Mouse (Mus musculus) skeletal muscle tissue, adult 2 months (tissue): ENCODE data around the gene Nat8l.
"Not testable (repeated sequence)": the region's sequence is repeated elsewhere in the genome, so short reads cannot be mapped to it uniquely, and the experiment has no call there.

ENCODE experiments used
- DNase-seq: peaks from one replicate; pipeline ENCODE4 v3.0.0-alpha.2; 2012; ENCODE audit warnings: low read depth, low spot score

Gene Nat8l

GRCm38 (mm10) chr5:33995843-33996693 lies at the start of gene Nat8l:
TSS of gene Nat8l (plus strand) at chr5:33995984.
- no peak for DNase-seq

GRCm38 (mm10) chr5:33947035-33947434 lies 48.7 kb upstream of the Nat8l start:
- not testable (repeated sequence) for DNase-seq

DNA sequence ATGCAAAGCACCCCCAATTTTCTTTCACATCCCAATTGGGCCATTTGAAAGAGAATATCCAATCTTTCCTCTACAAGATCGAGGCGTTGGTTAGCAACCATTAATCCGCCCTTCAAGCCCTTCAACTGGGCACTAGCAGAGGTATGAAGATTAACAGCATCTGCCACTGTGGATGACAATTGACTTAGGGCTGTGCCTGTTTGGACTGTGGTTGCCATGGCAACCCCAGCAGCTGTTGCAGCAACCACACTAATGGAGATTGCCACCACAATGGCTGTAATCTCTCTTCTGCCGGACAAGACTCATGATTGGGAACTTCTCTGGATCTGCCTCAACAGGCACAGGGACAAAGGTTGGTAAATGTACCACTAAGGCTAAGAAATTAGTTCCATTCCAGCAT lies 47.5 kb upstream of the Nat8l start:
- DNase-seq = no peak

DNA sequence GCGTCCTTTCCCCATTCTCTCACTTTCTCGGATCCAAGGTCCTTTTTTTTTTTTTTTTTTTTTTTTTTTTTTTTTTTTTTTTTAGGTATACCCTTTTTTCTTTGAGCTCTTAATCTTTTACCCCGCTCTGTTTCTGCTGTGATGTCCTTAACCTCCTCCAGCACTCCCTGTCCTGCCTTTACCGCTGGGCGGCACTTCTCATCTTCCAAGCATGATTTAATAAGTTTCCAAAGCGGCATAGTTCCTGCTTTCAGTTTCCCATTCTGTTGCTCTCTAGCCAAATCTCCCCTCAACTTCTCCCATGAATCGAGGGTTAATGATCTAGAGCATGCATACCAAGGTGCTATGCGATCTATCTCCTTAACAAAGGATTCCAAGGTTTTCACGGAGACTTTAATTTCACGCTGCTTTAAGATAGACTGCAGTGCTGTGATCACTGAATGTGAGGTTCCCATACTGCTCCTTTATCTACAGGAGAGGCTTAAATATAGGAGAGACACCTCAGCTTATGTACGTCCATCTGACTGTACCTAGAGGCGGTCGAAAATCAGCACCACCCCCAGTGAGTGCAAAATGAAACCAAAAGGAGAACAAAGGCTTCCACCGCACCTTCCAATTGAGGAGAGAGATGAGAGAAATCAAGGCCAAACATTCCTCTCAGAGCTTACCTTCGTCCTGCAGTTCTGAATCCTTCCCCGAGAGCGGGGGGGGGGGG lies 42.2 kb upstream of the Nat8l start:
- no peak for DNase-seq

GRCm38 (mm10) chr5:33954354-33954753 lies 41.4 kb upstream of the Nat8l start:
- peak; percentile 42 for DNase-seq

DNA sequence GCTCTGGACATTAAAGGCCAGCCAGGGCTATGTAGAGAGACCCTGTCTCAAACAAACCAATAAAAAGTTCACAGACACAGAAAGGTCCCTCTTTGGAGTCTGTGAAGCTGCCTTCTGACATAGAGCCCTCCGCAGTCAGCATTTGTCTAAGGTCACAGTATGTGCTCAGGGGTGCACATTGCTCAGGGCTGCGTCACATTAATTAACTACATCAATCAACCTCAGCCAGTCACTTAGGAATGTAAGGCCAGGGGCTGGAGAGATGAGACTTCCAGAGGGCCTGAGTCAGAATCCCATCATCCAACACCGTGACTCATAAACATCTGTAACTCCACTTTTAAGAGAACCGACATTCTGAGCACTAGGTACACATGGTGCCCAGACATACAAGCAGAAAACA lies 39.9 kb upstream of the Nat8l start:
- DNase-seq = no peak

DNA sequence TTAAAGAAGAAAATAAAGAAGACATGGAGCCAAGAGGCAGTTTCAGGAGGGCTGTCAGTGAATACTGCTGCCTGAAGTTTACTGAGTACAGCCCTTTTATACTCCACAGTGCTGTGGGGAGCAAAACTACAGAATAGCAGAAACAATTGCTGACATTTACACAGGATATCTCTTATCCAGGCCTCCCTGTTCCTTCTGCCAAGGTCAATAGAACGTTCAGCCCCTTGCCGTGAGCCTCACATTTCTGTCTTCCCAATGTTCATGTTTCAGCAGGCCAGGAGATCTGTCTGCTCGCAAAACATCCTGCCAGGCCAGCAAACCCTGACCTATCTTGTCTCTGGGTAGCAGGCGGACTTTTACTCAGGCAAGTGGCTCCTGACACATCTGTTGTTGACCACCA lies 36.4 kb upstream of the Nat8l start:
- DNase-seq = no peak

DNA sequence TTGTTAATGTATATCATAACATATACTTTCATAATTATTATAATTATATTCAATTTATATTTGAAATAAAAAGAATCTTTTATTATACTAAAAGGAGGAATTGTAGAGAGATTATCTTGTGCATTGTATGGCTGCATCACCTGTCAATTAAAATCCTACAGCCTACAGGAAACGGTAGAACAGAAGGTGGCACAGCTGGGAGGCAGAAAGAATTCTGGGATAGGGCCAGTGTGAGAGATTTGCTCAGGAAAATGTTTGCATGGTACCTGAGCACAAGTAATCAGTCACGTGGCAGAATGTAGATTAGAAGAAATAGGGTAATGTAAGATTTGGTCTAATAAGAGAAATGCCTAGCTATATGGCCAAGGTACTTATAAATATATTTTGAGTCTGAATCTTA lies 21.0 kb upstream of the Nat8l start:
- DNase-seq = no peak

GRCm38 (mm10) chr5:33976267-33976666 lies 19.5 kb upstream of the Nat8l start:
- no peak for DNase-seq

GRCm38 (mm10) chr5:33982731-33983259 lies 13.0 kb upstream of the Nat8l start:
- DNase-seq = no peak

DNA sequence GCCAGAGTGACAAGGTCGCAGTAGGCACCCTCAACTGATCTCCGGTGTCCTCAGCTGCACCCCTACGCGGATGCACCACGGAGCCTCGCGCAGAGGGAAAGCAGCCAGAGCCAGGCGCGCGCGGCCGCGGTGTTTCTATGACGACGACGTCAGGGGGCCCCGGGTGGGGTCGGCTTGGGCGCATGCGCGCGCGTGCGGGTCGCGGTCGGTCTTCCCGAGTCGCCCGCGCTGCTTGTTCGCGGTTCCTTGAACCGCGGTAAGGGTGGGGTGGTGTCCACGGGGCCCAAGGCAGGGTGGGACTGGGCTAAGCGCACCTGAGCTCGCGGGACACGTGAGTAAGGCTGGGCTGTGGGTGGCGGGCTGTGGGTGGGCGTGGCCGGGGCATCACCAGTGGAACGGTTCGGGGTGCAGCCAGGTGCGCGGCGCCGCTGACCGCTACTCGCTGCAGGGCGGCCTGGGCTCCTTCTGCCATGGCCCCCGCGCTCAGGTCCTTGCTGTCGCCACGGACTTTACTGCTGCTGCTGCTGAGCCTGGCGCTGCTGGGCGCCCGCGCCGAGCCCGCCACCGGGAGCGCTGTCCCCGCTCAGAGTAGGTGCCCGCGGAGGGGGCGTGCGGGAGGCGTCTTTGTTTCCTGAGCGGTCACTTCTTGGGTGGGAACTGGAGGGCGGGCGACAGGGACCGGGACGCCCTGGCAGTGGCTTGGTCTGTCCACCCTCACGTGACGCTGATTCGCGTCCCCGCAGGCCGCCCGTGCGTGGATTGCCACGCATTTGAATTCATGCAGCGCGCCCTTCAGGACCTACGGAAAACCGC lies 12.3 kb upstream of the Nat8l start, which contains the start of gene Gm1673:
Gene Gm1673 (plus strand): TSS at position 125 of the 813 bp plus-strand sequence.
- no peak for DNase-seq

- no peak for DNase-seq
These were observed 836 bp upstream of the Nat8l start for GRCm38 (mm10) chr5:33994671-33995625.

GRCm38 (mm10) chr5:33996694-33997045 lies 886 bp downstream of the Nat8l start:
- no peak for DNase-seq

GRCm38 (mm10) chr5:33997051-33997741 lies 1.4 kb downstream of the Nat8l start:
- DNase-seq = no peak

- DNase-seq = no peak
These were observed 2.2 kb downstream of the Nat8l start for GRCm38 (mm10) chr5:33997829-33998504.

DNA sequence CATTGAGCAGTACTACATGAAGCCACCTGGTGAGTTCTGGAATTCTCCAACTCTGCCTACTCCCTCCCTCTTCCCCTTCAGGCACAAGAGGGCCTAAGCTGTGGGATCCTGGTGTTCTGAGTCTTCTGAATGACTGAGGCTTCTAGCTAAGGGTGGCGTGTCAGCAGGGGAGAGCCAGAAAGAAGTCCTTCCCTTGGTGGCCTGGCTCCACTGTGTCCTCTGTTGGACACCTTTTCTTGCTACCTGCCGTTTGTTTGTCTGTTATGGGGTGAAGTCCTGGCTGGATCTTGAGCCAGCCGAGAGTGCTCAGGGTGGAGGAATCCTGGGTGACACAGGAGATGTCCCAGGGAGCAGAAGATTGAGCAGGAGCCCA lies 2.7 kb downstream of the Nat8l start:
- no peak for DNase-seq

DNA sequence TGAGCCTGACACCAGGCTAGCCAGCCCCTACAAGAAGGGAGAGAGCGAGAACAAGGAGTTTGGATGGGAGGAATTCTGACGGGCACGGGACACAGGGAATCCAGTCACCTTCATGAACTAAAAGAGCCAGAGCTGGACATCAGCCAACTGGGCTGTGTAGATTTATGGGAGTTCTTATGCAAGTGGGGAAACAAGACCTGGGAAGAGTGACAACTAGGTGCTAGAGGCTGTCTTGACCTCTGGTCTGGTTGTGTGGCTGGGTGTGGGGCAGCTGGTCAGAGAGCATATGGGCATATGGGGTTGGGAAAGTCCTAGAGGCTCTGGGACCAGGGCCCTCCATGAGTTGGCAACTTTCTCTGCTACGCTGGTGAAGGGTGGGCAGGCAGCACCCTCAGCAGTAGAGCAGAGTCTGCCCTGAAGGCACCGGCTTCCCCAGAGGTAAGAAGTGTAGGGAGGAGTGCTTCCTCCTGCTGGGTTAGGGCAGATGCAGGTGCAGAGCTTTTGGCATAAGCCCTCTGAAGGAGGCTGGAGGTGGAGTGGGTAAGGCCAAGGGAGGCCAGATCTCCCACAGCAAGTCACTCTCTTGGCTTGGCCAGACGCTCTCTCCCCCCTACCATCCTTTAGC lies 3.8 kb downstream of the Nat8l start:
- DNase-seq = peak; percentile 32

DNA sequence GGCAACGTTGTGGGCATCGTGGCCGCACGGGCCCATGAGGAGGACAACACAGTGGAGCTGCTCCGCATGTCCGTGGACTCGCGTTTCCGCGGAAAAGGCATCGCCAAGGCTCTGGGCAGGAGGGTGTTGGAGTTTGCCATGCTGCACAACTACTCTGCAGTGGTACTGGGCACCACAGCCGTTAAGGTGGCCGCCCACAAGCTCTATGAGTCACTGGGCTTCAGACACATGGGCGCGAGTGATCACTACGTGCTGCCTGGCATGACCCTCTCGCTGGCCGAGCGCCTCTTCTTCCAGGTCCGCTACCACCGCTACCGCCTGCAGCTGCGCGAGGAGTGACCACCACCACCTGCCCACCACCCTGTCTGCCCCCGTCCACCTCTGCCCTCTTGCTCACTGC lies 5.0 kb downstream of the Nat8l start:
- no peak for DNase-seq

DNA sequence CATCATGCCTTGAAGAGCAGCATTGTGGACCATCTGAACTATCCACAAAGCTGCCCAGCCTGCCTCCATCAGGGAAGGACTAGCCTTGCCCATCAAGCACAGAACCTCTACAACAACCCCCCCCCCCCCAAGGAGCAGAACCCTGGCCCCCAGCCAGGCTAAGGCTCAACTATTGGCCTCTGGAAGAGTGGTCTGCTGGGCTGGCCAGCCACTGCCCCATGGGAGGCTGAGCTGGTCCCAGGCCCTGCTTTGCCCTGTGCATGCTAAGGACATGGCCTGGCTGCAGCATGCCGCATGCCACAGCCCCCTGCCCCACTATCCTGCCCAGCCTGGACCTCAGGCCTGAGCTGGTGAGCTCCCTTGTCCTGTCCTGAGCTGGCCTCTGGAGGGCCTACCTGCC lies 5.6 kb downstream of the Nat8l start:
- DNase-seq = no peak
